Mouse (Mus musculus) c-Kit-negative CD71-positive TER-119-positive erythroid progenitor cells, embryonic 14.5 days (primary cell): ENCODE results near the gene Mmp15.
"Not testable (repeated sequence)": the region's sequence is repeated elsewhere in the genome, so short reads cannot be mapped to it uniquely, and the experiment has no call there.

Experiments
- DNase-seq: peaks from one replicate; pipeline ENCODE4 v3.0.0-alpha.2; 2013; ENCODE audit warnings: low read depth, low spot score

Gene Mmp15

GRCm38 (mm10) chr8:95377101-95377500 lies 25.0 kb downstream of the Mmp15 start:
- DNase-seq, result no peak

- no peak for DNase-seq
These were observed 25.8 kb downstream of the Mmp15 start for GRCm38 (mm10) chr8:95377863-95378291.

GRCm38 (mm10) chr8:95378928-95379327 lies 26.9 kb downstream of the Mmp15 start:
- DNase-seq, result not testable (repeated sequence)

- no peak for DNase-seq
These were observed 28.9 kb downstream of the Mmp15 start for GRCm38 (mm10) chr8:95380953-95381352.

GRCm38 (mm10) chr8:95381595-95381994 lies 29.5 kb downstream of the Mmp15 start:
- DNase-seq, result no peak

GRCm38 (mm10) chr8:95384501-95384900 lies 32.4 kb downstream of the Mmp15 start:
- no peak for DNase-seq

- DNase-seq, result no peak
These were observed 34.0 kb downstream of the Mmp15 start for GRCm38 (mm10) chr8:95386037-95386436.

GRCm38 (mm10) chr8:95387221-95387620 lies 35.2 kb downstream of the Mmp15 start:
- no peak for DNase-seq

GRCm38 (mm10) chr8:95387936-95388335 lies 35.9 kb downstream of the Mmp15 start:
- DNase-seq, result no peak

GRCm38 (mm10) chr8:95390312-95390711 lies 38.2 kb downstream of the Mmp15 start:
- DNase-seq, result no peak

- DNase-seq, result no peak
These were observed 39.0 kb downstream of the Mmp15 start for GRCm38 (mm10) chr8:95391101-95391500.

- DNase-seq, result no peak
These were observed 40.5 kb downstream of the Mmp15 start for GRCm38 (mm10) chr8:95392604-95393003.

GRCm38 (mm10) chr8:95395186-95395918 lies 43.3 kb downstream of the Mmp15 start:
- no peak for DNase-seq

- no peak for DNase-seq
These were observed 44.7 kb downstream of the Mmp15 start for GRCm38 (mm10) chr8:95396752-95397151.

GRCm38 (mm10) chr8:95397201-95397600 lies 45.1 kb downstream of the Mmp15 start:
- DNase-seq, result no peak

- no peak for DNase-seq
These were observed 47.1 kb downstream of the Mmp15 start for GRCm38 (mm10) chr8:95399131-95399530.

GRCm38 (mm10) chr8:95401091-95401490 lies 49.0 kb downstream of the Mmp15 start:
- DNase-seq, result no peak

- no peak for DNase-seq
These were observed 57.5 kb downstream of the Mmp15 start for GRCm38 (mm10) chr8:95409518-95409917.

GRCm38 (mm10) chr8:95411309-95411972 lies 59.4 kb downstream of the Mmp15 start:
- DNase-seq, result no peak

- no peak for DNase-seq
These were observed 70.2 kb downstream of the Mmp15 start for GRCm38 (mm10) chr8:95422193-95422810.
